Mouse (Mus musculus) ES-Bruce4 (cell line): ENCODE measurements around the gene Fbxo30.

Experiments used
- CTCF ChIP-seq: IDR thresholded peaks from one replicate; pipeline ENCODE4 v1.8.1; 2011; ENCODE audit warnings: low read depth, low read length
- EP300 ChIP-seq: IDR thresholded peaks from 2 replicates; pipeline ENCODE4 v1.6.1; 2011; ENCODE audit warnings: low read depth, low read length; ENCODE audit not compliant: insufficient read depth
- POLR2A ChIP-seq: IDR thresholded peaks from one replicate; pipeline ENCODE4 v1.8.1; 2011; ENCODE audit warnings: low read length; ENCODE audit not compliant: insufficient read depth

DNA sequence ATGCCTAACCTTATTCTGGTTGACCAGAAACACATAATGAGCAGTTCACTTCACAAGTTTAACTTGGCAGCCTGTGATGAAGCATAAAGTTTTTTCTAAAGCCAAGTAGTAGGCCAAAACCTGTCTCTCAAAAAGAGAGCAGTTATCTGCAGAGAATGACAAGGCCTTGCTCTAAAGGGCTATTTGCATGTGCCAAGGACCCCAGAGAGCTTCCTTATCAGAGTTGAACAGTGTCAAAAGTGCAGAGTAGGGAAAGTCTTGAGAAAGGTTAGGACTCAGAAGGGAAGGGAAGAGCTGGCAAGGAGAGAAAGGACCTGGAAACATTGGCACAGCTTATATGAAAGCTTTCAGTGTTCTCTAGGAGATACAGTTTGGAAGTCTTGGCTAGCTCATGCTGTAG is 29.4 kb downstream of the Fbxo30 start:
- TF ChIP-seq CTCF, result no peak
- TF ChIP-seq POLR2A, result no peak
- no peak for TF ChIP-seq EP300
